Mouse (Mus musculus) urinary bladder, postnatal 10 days (tissue): ENCODE measurements around the gene Ccnl1.

Source experiments
- DNase-seq: peaks from one replicate; pipeline ENCODE4 v3.0.0; 2022; ENCODE audit warnings: low spot score

Gene Ccnl1

DNA sequence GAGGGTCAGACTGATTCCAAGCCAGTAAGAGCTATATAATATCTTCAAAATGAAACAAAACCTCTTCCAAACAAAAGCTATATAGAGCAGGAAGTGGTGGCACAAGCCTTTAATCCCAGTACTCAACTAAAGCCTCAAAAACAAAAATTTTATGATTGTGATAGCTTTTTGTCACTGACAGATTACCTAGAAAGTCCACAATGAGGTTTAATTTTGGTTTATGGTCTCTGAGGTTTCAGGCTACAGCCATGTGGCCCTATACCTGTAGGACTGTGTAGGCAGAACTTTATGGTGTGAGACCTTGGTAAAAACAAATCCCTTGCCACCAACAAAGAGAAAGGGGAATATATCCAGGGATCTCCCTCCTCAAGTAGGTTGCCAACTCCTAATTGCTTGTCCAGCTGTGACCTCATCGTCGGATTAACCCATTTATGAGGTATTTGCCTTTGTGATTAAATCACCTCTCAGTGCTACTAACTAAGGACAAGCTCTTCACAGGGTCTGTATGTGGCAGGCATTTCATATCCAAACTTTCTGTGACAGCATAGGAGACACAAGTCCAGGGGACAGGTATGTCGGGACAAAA, 1.5 kb upstream of the Ccnl1 start:
- DNase-seq: no peak

DNA sequence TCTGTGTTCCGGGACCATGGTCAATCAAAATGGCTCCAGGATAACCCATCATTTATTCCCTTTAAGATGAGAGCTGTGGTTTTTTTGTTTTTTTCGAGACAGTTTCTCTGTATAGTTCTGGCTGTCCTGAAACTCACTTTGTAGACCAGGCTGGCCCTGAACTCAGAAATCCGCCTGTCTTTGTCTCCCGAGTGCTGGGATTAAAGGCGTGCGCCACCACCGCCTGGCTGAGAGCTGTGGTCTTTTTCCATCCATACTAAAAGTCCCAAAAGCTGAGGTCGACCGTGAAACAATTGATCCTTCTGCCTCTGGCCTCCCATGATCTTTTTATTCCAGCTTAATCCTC, 764 bp upstream of the Ccnl1 start:
- no peak for DNase-seq

DNA sequence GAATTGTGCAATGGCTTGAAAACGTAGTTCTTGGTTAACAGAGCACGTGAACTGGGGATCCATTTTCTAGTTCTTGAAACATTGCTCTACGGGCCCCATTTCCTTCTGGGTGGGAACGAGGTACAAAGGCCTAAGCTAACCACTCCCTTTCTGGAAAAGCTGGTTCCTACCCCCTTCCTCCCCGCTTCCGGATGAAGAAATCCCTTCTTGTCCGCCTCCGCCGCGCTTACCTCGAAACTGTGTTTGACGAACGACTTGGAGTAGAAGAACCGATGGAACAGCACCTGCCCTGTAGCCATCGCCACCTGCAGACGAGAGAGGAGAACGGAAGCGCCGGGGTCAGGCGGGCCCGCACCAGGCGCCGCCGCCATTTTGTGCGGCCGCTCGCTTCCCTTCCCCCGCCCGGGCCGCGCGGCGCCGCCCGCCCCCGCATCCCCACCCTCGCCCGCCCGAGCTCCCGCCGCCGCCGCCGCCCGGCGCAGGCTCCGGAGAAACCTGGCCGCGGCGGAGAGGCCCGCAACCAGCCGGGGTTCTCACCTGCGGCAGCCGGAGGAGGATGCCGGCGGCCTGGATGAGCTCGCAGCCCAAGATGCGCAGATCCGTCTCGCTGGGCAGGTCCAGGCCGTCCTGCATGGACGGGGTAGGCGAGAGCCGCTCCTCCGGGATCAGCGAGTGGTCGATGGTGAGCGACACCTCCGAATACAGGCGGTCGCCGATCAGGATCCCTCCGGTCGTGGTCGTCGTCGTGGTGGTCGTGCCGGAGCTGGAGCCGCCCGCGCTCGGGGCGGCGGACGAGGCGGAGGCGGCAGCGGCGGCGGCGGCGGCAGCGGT, 563 bp downstream of the Ccnl1 start:
- DNase-seq: no peak

DNA sequence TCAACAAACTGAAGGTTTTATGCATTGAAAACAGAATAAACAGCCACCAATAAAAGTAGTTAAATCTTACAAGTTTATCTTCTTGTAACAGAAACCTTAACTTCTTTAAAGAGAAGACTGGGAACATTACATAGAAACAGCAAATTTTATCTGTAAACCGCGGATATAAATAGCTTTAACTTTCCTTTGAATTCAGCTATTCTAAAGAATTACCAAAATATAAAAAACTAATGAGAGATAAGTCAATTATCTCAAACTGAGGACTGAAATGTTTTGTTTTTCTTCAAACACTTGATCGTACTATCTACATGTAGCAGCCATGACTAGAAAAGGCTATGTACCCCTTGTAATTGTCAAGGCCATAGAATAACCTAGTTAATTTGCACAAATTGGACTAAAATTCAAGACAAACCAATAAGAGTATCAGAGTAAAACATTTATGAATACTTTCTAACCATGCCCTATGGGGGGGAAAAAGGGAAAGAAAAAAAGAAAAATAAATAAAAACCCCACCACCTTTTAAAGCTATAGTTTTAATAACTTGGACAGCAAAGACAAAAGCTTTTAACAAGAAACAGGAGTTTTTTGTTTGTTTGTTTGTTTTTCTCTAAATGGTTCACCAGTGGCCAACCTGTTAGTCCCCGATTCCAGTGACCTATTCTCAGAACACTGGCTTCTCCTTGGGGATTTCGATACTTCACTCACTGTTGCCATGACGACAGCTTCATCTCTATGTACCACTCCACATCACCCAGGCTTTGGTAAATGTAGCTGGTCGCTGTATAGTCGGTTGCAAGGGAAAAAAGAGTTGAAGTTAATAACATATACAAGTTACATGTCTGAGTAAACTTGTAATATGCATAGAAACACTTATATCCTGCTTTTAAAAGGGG, 3.3 kb downstream of the Ccnl1 start:
- no peak for DNase-seq

DNA sequence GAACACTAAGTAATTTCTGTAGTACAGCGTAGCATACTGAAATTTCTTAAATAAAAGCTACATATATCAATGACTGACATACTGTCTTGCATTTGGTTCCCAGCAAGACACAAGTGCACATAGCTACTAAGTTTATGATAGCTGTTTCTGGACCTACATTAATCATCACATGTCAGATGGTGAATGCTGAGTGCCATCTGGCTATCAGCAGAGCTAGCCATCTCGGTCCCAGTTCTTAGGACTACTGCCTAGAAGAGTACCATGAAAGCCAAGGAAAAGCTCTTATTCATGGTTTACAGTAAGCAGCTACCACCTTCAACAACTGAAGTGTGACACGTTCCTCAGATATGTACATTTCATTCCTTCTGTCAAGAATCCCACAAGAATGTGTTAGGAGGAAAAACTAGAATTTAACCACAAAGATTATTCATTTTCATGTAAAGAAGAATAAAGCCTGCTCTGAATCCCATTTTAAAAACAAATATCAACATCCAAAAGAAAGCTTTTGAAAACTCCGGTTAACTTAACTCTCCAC, 7.2 kb downstream of the Ccnl1 start:
- no peak for DNase-seq

DNA sequence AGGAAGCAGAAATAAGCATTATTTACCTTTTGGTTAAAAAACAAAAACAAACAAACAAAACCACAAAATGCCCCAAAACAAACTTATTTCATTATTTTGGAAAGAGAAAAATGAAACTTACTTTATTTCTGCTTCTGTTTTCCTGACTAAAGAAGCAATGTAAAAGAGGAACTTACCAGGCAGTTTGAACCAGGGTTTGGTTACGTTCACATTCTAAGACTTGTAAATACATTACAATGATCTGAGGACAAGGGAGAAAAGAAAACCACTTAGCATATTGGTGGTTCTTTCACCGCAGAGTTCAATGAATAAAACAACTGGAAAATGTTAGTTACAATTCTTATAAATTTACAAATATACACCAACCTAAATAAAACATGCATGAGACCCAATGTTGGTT, 7.7 kb downstream of the Ccnl1 start:
- no peak for DNase-seq

DNA sequence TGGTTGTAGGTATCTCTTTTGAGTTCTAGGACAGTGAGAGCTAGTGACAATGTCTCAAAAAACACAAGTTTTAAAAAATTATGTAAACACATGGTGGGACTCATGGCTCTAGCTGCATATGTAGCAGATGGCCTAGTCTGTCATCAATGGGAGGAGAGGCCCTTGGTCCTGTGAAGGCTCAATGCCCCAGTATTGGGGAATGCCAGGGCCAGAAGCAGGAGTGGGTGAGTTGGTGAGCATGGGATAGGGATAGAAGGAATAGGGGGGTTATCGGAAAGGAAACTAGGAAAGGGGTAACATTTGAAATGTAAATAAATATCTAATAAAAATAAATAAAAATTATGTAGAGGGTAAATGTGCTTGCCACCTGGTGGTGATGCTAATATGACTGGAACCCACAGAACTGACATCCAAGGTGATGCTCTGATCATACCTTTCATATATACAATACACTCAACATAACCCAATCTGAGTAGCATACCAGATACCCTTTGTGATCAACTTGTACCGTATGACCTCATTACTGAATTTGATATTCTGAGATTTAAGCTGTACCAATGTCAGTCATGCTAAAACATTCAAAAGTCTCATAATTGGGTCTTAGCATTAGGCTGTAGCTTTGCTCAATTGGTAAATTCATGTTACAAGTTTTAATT, 12.6 kb downstream of the Ccnl1 start:
- no peak for DNase-seq

DNA sequence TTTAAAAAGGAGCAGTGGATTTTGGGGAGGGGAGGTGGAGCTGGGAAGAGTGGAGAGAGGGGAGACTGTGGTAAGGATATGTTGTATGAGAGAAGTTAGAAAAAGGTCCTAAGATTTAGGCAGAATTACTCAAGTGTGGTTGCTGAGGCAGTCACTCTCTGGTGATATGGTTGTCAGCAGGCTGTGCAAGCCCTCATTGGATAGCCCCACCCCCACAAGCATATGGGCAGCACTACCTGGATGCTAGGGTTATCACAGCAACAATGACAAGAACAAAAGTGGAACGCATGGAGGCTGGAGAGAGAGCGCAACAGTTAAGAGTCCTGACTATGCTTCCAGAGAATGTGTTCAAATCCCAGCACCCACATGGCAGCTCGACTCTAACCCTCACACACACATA, 13.3 kb downstream of the Ccnl1 start:
- DNase-seq: no peak

DNA sequence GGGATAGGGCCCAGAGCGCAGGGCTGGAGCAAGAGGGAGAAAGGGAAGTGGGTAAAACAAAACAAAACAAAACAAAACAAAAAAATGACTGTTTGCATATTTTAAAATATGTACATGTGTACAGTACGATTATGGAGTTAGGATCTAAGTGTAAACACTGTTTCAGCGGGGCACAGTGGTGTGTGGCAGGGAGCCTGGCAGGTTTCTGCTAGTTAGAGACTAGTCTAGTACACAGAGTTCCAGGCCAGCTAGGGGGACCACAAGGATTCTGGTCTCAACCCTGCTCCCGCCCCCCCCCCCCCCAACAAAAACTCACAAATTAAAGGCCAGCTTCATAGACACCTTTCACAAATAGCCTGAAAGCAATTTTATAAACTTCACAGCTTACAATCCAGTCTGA, 14.6 kb downstream of the Ccnl1 start:
- DNase-seq: no peak

DNA sequence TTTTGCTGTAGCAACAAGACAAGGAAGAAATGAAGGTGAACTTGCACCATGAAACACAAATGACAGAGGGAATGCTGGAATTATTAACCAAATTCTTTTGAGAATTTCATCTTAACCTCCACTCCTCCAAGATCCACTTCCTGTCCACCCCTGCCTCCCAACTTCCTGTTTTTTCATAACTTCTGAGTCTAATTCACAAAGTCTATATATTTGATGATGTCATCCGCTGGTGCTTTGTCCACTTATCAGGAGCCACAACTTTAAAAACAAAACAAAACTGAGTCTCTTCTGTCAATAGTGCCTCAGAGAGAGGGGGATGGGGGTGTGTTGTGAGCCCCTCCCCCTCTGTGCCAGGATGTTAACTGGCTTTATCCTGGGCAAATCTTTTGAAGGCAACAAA, 17.0 kb downstream of the Ccnl1 start:
- no peak for DNase-seq

DNA sequence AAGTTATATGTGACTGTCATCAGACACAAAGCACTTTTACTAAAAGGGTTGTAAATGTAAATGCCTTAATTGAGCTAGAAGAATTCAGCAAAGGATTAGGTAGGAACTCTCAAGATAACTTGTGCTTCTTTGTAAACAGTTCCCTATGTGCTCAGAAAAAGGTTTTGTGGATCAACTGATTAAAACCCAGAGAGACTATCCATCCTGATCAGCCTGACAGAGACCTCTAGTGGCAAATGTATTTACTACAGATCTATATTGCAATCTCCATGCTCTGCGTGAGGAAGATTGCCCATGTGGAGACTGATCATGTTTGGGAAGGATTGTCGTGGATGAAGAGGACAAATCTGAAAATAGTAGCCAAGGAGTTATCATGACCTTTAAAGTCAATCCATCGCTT, 19.8 kb downstream of the Ccnl1 start:
- no peak for DNase-seq

DNA sequence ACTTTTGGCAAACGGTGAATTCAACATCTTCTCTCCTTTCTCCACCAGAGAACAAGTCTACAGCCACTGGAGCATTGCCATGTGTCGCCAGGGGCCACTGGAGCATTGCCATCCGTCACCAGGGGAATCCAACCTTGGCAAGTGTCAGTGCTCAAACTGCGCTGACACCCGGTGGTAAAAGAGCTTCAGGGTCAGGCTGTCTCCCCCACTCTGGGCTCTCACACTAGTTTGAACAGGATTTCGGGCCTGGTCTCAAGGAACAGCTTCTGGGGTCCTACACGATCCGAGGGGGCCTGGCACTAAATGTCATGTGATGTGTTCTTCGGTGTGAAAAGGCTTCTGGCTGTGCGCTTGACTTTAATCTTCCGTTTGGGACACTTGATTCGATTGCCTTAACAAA, 21.7 kb downstream of the Ccnl1 start:
- DNase-seq: no peak

DNA sequence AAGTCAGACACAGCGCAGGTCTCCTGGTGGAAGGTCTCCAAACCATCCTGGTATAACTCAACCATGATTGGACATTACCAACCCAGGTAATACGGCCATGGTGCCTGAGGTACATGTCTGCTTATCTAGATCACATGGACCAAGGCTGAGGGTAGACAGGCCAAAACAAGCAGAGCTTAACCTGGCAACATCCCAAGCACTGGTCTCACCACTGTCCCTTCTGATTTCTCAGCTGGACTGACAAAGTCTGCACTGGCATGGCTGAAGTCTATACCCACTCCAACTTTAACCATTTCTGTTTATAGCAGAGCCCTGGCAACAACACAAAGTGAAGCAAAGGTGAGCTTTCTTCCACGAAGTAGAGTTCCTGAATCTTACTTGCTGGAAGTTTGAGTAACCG, 22.9 kb downstream of the Ccnl1 start:
- DNase-seq: no peak

DNA sequence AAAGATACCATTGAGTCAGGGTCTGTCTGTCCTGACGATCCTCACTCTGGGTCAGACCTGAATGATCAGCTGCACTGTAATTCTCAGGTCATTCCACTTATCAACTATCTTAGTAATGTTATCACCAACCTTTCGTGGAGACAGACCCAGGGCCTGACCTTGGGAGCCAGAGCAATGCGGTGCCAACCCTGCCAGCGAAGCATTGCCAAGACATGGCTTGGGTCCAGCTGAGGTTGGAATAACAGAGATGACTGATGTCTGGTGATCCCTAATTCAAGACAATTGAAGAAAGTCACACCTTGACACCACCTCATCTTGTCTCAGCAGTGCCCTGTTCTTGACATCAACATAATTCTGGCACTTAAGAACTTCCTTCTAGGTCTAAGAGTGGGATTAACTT, 24.3 kb downstream of the Ccnl1 start:
- DNase-seq: no peak

DNA sequence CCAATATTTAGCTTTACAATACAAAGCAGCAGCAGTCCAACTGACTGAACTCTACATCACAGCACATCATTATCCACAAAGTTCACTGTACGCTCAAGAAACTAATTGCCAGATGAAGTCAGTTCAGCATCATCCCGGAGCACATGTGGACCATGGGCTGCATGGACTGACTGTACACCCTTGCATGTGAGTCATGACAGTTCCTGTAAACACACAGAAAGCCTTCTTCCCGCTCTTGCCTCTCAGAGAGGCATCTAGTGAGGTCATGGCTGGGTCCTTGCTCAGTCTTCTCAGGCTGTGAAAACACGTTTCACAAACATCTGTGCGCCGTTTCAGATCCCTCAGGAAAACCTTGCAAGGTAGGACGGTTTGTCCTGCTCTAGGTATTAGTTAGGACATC, 26.5 kb downstream of the Ccnl1 start:
- DNase-seq: no peak

DNA sequence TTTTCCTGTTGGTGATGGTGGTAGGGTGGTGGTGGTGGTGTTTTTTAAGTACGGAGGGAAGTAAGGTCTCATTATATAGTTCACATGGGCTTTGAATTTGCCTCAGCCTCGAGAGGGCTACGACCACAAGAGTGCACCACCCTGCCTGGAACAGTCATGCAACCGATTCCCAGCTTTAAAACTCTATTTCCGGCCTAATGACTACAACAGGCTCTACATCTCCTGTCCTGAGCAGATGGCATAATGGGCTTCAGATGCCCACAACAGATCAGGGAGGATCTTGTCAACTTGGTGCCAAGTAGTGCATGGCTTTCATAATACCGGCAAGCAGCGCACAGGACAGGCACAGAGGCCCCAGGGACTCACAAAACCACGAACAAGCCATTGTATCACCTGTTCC, 27.4 kb downstream of the Ccnl1 start:
- DNase-seq: no peak

DNA sequence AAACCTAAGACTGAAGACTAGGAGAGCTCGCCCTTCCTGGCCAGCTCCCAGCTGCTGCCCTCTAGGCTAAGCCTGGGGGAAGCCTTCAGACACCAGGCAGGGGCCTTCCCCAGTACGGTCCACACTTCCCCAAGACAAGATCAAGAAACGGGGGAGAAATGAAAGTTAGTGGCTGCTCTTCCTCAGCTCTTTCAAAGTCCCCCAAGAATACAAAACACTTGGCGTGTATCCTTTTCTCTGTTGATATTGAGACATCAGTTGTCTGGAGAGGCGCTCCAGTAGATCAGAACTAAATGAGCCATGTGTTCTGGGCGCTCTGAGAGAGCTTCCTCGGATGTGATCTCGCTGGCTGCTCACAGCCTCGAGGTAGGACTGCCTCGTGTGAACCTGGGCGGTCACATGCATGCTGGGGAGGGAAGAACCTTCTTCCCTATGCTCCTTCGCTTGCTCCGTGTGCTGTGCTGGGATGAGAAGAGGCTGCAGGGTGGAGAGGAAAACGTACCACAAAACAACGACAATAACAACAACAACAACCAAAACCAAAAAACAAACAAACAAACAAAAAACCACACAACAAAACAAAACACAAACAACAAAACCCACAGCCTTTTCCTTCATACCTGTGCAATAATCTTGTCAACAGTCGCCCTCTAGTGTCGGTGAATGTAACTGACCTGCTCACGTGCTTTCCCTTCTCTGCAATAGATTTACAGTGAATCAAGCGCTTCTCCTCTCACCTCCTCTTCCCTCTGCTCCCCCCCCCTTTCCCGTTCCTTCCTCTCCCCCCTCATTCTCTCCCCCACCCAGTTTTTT, 28.0 kb downstream of the Ccnl1 start:
- no peak for DNase-seq

DNA sequence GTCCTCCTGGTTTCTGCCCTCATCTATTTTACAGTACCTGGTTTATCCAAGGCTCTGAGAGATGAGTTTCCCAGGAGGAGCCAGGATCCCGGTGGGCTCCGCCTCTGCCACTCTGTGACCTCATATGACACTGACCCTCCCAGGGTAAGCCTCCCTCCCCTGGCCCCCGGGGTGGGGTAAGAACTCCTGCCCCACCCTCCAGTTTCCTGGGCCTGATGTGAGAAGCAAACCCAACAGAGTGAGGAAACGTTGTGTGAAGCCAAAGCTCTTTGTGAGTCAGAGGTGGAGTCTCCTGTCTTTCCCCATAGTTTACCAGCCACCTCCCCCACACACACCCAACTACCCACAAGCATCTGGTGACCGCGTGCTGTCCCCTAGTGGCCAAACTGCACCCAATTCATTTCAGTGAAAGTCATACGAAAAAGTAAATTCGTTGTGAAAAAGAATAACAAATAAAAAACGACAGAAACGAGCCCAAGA, 28.7 kb downstream of the Ccnl1 start:
- no peak for DNase-seq

DNA sequence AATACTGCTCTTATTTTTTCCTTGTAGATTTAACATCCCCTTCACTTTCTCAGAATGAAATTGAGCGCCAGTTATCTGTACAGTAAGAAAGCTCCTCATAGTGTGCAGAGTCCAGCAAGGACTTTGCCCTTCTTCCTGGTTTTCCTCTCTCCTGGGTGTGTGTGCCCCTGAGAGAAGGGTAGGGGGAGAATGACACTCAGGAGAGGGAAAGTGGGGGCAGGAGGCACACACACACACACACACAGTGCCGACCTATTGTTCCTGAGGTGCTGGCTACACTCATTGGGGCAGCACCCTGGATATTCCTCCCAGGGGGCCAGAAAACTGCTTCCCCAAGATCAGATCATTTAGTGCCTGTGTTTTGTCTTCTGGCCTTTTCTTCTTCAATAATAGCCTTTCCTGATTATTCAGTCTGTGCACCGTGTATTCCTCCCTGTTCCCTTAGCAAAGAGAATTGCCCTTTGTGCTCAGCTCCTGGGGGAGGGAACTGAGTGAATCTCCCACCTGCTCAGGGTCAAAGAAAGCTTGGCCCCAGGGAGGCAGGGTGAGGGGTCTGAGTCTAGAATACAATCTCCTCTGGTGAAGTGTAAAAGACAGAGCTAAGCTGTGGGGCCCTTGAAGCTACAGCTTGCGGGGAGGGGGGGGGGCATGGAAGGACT, 29.3 kb downstream of the Ccnl1 start:
- no peak for DNase-seq

DNA sequence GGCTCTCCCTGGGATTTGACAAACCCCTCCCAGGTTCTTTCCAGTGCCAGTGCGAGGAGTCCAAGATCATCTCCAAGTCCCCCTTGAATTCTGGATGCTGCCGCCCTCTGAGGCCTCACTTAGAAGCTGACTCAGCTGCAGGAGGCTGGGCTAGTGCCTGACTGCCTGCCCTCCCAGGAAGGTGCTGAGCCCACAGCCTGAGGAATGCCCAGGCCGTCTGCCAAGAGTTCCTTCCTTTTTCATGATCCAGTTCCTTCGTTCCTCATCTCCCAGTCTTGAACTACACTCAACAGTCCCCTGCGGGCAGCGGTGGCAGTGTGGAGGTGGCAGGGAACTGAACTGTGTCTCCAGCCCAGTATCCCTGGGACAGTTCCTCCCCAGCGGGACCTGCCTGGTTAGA, 30.4 kb downstream of the Ccnl1 start:
- DNase-seq: no peak

DNA sequence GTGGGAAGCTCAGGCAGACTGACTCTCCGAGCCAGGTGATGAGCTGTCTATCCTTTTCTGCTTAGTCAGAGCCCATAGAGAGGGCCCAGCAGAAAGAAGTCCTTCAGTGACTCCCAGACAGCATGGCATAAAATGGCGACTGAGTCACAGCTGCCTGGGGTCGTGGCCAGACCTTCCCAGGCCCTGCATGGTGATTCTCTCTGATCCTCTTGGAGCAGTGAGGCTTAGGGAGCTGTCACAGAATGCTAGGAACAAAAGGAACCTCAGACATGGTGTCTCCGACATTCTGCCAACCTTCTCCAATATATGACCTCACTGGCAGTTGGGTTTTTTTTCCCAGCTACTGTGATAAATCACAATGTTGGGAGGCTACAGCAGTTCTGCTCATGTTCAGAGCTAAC, 30.9 kb downstream of the Ccnl1 start:
- DNase-seq: no peak
